Comparison of ENCODE assay signal across 25 mouse cellular contexts in genomic region chr16:32340451-32340850, GRCm38 (mm10). TPM values are rescaled to one million over a fixed set of nuclear protein-coding genes. Genes with fewer than 3 reads are reported as not detected.
DNase-seq lines count a peak whose midpoint lies in the region; ATAC-seq and TF ChIP-seq lines count a peak whose summit lies in the region.
"Had no signal": no experiment of that assay in that cellular context is flagged by ENCODE, and none has a peak within 500 bp of the region (broad histone marks: within the 10 kb centered on the region; RNA-seq: fewer than 3 reads in every experiment).

No protein-coding gene starts in this region.

- H3K4me1 ChIP-seq in heart, embryonic 12.5 days (replicated peaks), result peaks cover 33% of the 10 kb centered on the region
- peaks cover 5 to 7% of the 10 kb centered on the region in 2 experiments; a peak in 3 of 4 replicates for H3K4me1 ChIP-seq in MEL (ENCODE audit: control insufficient read depth in 1 of 2, insufficient read depth in 2 of 2, low read length in 2 of 2)

- no peak for TF ChIP-seq RAD21 in MEL (IDR thresholded peaks at IDR 0.05; ENCODE audit: low read depth, low read length)

- no peak for ATAC-seq in heart, embryonic 12.5 days (ENCODE audit: insufficient number of reproducible peaks, low FRiP score)
- peak; percentile 43 for ATAC-seq in inflammation-experienced regulatory T-cells, adult 6 months
- ATAC-seq: activated CD4-positive, CD25-positive, alpha-beta regulatory T cell, adult 4 months; forebrain, embryonic 15.5 days; hindbrain, embryonic 16.5 days; intestine, embryonic 15.5 days; Patski had no signal

- H3K9me3 ChIP-seq in heart, embryonic 12.5 days (replicated peaks), result no peaks in the 10 kb centered on the region
- no peaks in the 10 kb centered on the region for H3K9me3 ChIP-seq in MEL (replicated peaks; ENCODE audit: insufficient read depth, low read length)
- H3K9me3 ChIP-seq: forebrain, embryonic 10.5 days; forebrain, embryonic 15.5 days; G1E; heart, embryonic 10.5 days; hindbrain, embryonic 12.5 days; intestine, embryonic 15.5 days had no signal

- H3K27me3 ChIP-seq in heart, embryonic 12.5 days (replicated peaks), result no peaks in the 10 kb centered on the region
- no peaks in the 10 kb centered on the region for H3K27me3 ChIP-seq in MEL (ENCODE audit: control insufficient read depth in 1 of 2, insufficient read depth in 2 of 2, low read length in 2 of 2)
- H3K27me3 ChIP-seq: forebrain, embryonic 15.5 days; hindbrain, embryonic 12.5 days; intestine, embryonic 15.5 days; Patski had no signal

- no peak overlapping the region for H3K9ac ChIP-seq in heart, embryonic 12.5 days
- H3K9ac ChIP-seq in MEL (ENCODE audit: control insufficient read depth, low read depth, low read length, poor library complexity, severe bottlenecking), result no peak overlapping the region
- H3K9ac ChIP-seq: forebrain, embryonic 15.5 days; hindbrain, embryonic 12.5 days; intestine, embryonic 15.5 days had no signal

- no peak for TF ChIP-seq POLR2A in MEL (IDR thresholded peaks at IDR 0.05; ENCODE audit: control insufficient read depth in 1 of 2, insufficient read depth in 1 of 2, low read depth in 1 of 2, low read length in 2 of 2, poor library complexity in 1 of 2)

- TF ChIP-seq EP300 in MEL (IDR thresholded peaks at IDR 0.05; ENCODE audit: low read depth in 1 of 2, low read length in 2 of 2), result peak in 1 of 2 experiments; percentile 28; a peak in 1 of 4 replicates

- DNase-seq in heart, adult 18-20 months, result no peak
- peak; percentile 81 for DNase-seq in 416B (ENCODE audit: low read depth)
- DNase-seq in MEL (ENCODE audit: low read depth, low spot score), result peak; percentile 23
- DNase-seq in layer of hippocampus, postnatal 10 days (ENCODE audit: low spot score in 2 of 2), result no peak
- no peak for DNase-seq in lung, adult 18-20 months
- no peak for DNase-seq in MN1 (ENCODE audit: low spot score)
- DNase-seq: adrenal gland, postnatal 14 days; cerebellum, adult 11-12 months; cerebellum, adult 9-10 months; cerebellum, postnatal 25 days; gastrocnemius, postnatal 14 days; heart, postnatal 4 days; kidney, adult 18-20 months had no signal

- H3K27ac ChIP-seq in heart, embryonic 12.5 days (ENCODE audit: poor library complexity, severe bottlenecking), result peak overlapping the region; percentile 27; the same call in 1 of the 2 replicates
- no peak overlapping the region for H3K27ac ChIP-seq in MEL (ENCODE audit: control insufficient read depth, low read depth, low read length)
- H3K27ac ChIP-seq: forebrain, embryonic 10.5 days; forebrain, embryonic 15.5 days; heart, embryonic 10.5 days; hindbrain, embryonic 12.5 days; intestine, embryonic 15.5 days had no signal

- peaks cover 35% of the 10 kb centered on the region for H3K79me2 ChIP-seq in MEL (ENCODE audit: control insufficient read depth, insufficient read depth, low read length, poor library complexity)

- H3K36me3 ChIP-seq in heart, embryonic 12.5 days, result no peaks in the 10 kb centered on the region
- H3K36me3 ChIP-seq in MEL (ENCODE audit: control insufficient read depth in 1 of 2, insufficient read depth in 2 of 2, low read length in 2 of 2), result peaks cover 0 to 17% of the 10 kb centered on the region in 2 experiments; a peak in 3 of 4 replicates
- H3K36me3 ChIP-seq: forebrain, embryonic 15.5 days; heart, embryonic 10.5 days; hindbrain, embryonic 12.5 days; intestine, embryonic 15.5 days had no signal

- no peak overlapping the region for H3K4me2 ChIP-seq in heart, embryonic 12.5 days
- H3K4me2 ChIP-seq: forebrain, embryonic 15.5 days; hindbrain, embryonic 12.5 days; intestine, embryonic 15.5 days had no signal

- TF ChIP-seq CTCF in MEL (IDR thresholded peaks at IDR 0.05 in 2 of 3, conservative IDR thresholded peaks at IDR 0.05 in 1 of 3; ENCODE audit: control insufficient read depth in 1 of 3, insufficient read depth in 1 of 3, low read depth in 2 of 3, low read length in 3 of 3, poor library complexity in 1 of 3, severe bottlenecking in 1 of 3), result no peak

- no peak overlapping the region for H3K4me3 ChIP-seq in heart, embryonic 12.5 days
- H3K4me3 ChIP-seq in MEL (ENCODE audit: control insufficient read depth in 1 of 2, insufficient read depth in 1 of 2, low read depth in 2 of 2, low read length in 2 of 2), result no peak overlapping the region
- H3K4me3 ChIP-seq: forebrain, embryonic 10.5 days; forebrain, embryonic 15.5 days; heart, embryonic 10.5 days; hindbrain, embryonic 12.5 days; intestine, embryonic 15.5 days had no signal

- 47% methylated on average over 1 of the region's 1 CpGs for WGBS in heart, embryonic 12.5 days

TF ChIP-seq in MEL, 35 proteins besides CTCF, POLR2A, EP300 and RAD21:
- TF ChIP-seq MEF2A (IDR thresholded peaks at IDR 0.05; ENCODE audit: extremely low read depth, insufficient replicate concordance, low read depth, low read length, poor library complexity, severe bottlenecking), result peak; percentile 71; the same call in 1 of the 2 replicates
- peak; percentile 54 for TF ChIP-seq GATA1 (IDR thresholded peaks at IDR 0.05; ENCODE audit: low read depth, low read length)
- TF ChIP-seq SIN3A (IDR thresholded peaks at IDR 0.05; ENCODE audit: low read length), result no peak
- TF ChIP-seq ETS1 (IDR thresholded peaks at IDR 0.05; ENCODE audit: low read depth, low read length), result peak; percentile 16; the same call in 1 of the 2 replicates

RNA-seq across cellular contexts. Expression of gene Ubxn7, which starts 8.4 kb away (rescaled TPM):
- polyA plus RNA-seq in heart, embryonic 12.5 days (2016; fragmentation: Nextera tagmentation; extraction: Ambion mirVana), result 24.2 and 24.6 TPM in 2 replicates
- 10 to 100 TPM; 22.4 to 28.3 TPM for total RNA-seq in heart, adult 18-20 months (2021)
- 8.1 and 8.9 TPM in 2 replicates for total RNA-seq in MEL (2012; rRNA removed)
- 10 to 100 TPM; 11.0 to 51.2 TPM for polyA plus RNA-seq in MEL (2012; ENCODE audit: insufficient read depth in 1 of 2, insufficient read length in 2 of 2, low read depth in 1 of 2, low replicate concordance in 2 of 2, missing spikeins in 1 of 2)
- 10 to 100 TPM; 10.3 to 21.6 (median 16.3) TPM for polyA plus RNA-seq in inflammation-experienced regulatory T-cells, adult 6 months (2017; shearing (Covaris generic))
- 10 to 100 TPM; 50.7 to 64.1 TPM for total RNA-seq in layer of hippocampus, postnatal 10 days (2021)

RNA-seq across cellular contexts. Expression of gene Tm4sf19, which starts 59.9 kb away (rescaled TPM):
- polyA plus RNA-seq in heart, embryonic 12.5 days (2016; fragmentation: Nextera tagmentation; extraction: Ambion mirVana), result not detected in 2 replicates
- not detected for total RNA-seq in heart, adult 18-20 months (2021)
- not detected in 2 replicates for total RNA-seq in MEL (2012; rRNA removed)
- polyA plus RNA-seq in MEL (2012; ENCODE audit: insufficient read depth in 1 of 2, insufficient read length in 2 of 2, low read depth in 1 of 2, low replicate concordance in 2 of 2, missing spikeins in 1 of 2), result under 1 TPM in 1 of 2 experiments, not detected in 1; 0.06 TPM
- polyA plus RNA-seq in inflammation-experienced regulatory T-cells, adult 6 months (2017; shearing (Covaris generic)), result not detected
- not detected for total RNA-seq in layer of hippocampus, postnatal 10 days (2021)
- total RNA-seq: adrenal gland, postnatal 14 days; gastrocnemius, postnatal 14 days; heart, postnatal 4 days had no signal
- polyA plus RNA-seq: activated CD4-positive, CD25-positive, alpha-beta regulatory T cell, adult 4 months; forebrain, embryonic 10.5 days; forebrain, embryonic 15.5 days; G1E; heart, embryonic 10.5 days; heart, postnatal 0 days; hindbrain, embryonic 12.5 days; hindbrain, embryonic 16.5 days; intestine, embryonic 15.5 days; Patski had no signal

Comparison
In these comparisons a context has a peak if more than half of its experiments do, and no peak if none do; other contexts are left out.
1. DNase-seq: peak in 416B (single experiment) and MEL (single experiment); none in heart, adult 18-20 months (0 of 2), layer of hippocampus, postnatal 10 days (0 of 2), lung, adult 18-20 months (0 of 2) and MN1 (single experiment).